Mouse (Mus musculus) cerebellum, postnatal 14 days (tissue): ENCODE measurements at regions not wholly inside any gene's neighbourhood (a gene's known extent, or its start where the extent isn't known, plus 50 kb on each side); places are given as distances from the start of the nearest gene placed in this dataset.

ENCODE experiments used
- DNase-seq, 2 experiments: peaks; one replicate each; pipeline ENCODE4 v3.0.0; 2021; ENCODE audit warnings: mixed read lengths in 2 of 2

DNA sequence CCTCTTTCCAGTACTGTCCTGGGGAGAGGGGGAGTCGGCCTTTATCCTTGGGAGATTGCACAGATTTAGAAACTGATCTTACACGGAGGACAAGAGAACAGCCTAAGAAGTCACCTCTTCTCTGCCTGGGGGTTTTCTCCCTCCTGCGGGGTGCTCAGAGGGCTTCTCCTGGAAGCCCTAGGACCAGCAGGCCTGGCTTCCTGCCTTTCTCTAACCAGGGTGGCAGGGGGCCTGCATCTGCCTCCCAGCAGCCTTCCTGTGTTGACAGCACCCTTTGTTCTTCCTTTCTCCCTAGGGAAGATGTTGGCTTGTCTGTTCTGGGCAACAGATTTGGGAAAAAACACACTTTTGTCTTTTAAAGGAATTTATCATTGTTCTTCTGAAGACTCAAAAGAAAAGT lies 153.0 kb upstream of the Tgfbr2 start:
- DNase-seq = no peak

DNA sequence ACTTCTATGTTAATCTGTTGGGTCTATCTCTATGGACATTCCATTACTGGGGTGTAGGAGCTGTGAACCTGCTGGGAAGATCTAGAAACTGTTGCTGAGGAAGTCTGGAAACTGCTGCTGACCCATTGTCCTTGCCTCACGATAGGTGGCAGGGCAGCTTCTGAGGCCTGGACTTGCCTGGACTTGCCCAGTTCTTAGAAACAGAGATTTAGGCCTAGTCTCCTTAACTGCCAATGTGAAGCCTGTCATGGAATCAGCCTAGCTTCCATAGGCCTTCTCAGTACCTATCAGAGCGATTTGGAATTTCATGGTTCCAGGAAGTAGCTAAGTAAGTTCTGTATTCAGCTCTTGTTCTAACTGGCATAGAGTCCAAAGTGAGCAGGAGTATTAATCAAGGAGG lies 151.9 kb upstream of the Tgfbr2 start:
- DNase-seq = no peak

DNA sequence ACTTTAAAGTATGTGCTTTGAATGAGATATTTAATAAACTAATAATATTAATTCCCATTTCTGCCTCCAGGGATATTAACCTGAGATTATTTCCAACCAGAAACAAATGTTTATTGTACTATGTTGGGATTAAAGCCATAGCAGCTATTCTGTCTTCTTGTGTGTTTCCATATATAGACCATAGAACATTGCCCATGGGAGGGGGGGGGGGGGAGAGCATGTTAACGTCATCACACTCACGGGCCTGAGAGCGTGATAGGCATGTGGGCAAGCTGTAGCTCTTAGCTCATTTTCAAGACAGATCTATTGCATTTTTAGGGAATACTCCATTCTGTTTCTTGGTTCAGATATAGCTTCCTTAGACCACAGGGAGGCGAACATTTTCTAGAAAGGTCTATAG lies 149.8 kb upstream of the Tgfbr2 start:
- DNase-seq = no peak

DNA sequence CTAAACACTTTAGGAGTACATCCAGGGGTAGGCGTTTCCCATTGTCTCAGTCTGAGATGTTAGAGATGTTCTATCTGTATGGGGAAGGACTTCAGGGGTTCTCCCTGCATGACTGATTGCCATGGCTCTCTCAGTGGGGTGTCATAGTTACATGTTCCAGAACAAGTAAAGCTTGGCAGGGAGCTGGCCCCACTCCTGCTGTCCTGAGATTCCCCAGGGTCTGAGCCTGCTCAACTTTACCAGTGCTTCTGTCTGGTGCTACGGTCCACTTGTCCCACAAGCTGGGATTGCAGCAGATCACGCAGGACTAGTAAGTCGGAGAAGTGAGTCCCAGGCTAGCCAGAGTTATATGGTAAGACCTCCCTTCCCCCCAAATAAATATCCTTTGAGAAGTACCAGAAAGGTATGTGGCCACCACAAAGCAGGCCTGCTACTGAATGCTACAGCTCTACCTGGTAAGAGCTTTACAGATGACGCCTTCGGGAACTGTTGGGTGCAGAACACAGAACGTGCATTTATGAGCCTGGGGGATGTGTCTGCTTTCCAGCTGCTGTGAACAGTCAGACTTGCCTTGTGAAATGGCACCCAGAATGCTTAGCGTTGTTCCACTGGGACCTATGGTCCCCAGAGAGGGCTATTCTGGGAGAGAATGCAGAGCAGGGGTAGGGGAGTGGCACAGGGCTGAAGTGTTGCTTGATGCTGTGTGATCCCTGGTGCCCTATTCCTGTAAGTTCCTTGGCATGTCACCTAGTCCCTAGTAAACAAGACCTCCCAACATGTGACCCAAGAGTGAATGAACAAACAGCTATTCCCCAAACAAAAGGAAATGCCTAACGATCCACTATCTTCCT lies 148.9 kb upstream of the Tgfbr2 start:
- no peak for DNase-seq

DNA sequence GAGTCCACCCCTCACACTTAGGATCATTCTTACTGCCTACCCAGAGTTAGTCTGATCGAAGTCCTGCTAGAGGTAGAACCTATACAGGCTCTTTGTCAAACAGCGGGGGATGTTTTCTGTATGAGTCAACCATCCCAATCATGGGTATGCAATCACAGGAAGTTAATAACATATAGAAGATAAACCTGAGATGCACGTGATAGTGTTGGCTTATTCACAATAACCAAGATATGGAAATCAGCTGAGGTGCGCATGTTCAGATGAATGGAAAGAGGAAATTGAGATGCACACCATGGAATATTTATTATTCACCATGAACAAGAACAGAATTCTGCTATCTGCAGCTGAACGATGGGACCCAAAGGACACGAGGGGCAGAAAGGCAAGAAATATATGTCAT lies 146.7 kb upstream of the Tgfbr2 start:
- no peak for DNase-seq

DNA sequence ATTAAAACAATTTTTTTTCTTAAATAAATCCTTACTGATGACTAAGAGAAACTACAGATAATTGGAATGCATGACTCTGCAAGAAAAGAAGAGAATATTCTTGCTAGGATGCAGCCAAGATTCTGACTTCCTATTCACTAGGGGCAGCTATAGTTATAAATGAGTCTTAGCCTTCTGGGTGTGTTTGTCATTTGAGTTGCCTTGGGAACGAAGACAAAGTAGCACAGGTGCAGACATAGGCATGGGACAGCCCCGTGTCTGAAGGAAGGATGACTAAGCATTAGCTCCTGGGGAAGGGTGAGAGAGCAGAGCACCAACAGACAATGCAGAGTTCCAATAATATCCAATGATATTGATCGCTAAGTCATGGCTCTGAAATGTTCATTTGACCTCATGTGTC lies 144.3 kb upstream of the Tgfbr2 start:
- no peak for DNase-seq

DNA sequence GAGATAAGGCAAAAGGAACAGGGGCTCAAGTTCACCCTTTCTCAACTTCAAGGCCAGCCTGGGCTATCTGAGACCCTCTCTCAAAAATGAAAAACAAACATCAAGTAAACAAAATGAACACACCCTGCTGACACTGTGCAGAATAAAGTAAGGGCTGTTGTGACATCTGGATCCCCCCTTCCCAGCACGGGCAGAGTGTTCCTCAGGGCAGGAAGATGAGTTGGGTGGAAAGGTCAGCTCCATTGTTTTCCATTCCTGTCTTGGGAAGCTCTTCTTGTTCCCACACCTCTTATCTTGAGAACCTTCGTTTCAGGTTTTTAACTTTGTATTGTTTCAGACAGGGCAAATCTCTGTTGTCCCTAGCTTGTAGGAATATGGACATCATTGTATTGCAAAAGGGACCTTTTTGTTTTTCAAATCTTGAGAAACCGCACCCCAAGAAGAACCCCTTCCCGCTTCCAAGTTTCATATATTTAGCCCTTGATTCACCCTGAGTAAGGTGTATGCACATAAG lies 141.5 kb upstream of the Tgfbr2 start:
- DNase-seq = no peak

DNA sequence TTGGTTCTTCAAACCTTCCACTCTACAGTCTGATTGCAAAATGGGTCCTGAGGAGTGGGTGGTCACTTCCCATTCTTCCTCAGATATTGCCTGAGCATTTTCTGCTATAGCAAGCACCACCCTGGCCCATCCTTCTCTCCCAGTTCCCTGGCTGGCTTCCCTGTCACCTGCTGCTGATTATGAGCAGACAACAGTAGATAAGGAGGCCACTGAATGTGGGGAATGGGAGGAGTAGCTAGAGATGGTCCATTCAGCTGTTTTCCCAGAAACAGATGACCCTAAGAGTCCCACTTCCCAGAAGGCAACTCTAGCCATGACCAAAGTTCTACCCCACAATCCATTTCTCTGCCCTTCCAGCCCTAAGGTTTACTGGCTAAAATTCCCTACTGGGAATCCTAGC lies 139.6 kb upstream of the Tgfbr2 start:
- DNase-seq = no peak

DNA sequence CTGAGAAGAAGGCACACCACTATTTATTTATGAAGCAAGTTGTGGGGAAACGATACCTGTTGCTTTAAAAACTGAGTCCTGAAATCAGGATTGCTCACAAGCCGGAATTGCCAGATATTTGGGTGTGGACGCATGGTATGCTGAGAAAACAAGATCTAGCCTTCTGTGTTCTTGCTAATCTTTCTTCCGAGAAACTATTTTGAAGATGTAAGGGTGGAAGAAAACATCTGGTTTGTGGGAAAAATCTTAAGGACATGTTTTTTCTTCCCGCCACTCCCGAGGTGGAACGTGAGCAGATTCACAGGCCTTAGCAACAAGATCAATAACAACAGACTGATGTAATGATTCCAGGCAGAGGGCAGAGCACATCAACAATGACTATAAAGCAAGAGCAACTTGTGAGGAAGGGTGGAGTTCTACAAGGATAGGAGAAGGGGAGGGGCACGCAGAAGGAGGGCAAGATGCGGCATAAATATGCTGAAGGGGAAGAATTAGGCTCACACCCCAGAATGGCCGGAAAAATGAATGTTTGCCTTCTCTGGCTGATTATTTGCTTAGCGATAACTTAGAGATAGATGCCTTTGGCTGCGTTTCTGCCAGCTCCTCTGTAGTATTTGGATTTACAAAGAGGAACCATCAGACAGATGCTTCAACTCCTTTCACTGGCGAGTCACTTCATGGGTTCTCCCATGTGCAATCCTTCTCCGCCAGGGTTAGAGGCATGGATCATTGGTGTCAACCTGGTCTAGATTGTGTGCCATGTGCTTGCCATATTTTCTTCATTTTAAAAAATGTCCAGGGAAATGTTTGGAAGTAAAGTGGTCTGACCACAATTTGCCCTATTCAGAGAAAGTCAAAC lies 139.0 kb upstream of the Tgfbr2 start:
- DNase-seq = no peak

DNA sequence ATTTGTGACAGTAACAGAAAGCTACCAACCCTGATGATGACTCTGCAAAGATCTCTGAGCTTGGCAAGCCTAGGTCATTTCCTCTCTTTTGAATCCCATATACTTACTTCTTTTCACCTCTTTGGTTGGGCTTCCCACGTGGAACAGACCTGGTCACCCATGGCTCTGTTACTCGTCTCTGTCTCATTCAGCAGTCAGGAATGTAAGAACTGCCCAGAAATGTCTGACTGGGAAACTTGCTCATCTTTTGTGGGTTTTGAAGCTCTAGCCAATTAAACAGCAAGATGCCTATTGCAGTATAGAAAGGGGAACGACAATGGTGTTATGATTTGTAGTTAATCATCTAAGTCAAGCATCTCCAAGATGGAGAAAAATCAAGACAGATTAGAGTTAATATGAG lies 136.2 kb upstream of the Tgfbr2 start:
- DNase-seq = no peak

DNA sequence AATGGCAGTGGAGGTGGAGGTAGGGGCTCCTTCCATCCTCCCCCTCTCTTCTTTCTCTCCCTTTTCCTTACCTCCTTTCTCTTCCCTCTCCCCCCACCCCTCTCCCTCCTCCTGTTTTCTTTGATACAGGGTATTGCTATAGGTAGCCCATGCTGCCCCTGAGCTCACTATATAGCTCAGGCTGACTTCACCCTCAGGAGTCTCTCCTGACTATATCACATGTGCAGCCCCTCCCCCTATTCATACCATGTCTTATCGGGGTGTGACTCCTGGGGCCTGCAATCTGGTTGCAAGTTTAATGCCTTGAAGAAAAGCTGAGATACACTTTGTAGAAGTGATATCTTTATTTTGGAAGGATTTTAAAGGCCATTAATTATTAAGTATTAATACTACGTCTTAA lies 126.4 kb upstream of the Tgfbr2 start:
- no peak for DNase-seq

DNA sequence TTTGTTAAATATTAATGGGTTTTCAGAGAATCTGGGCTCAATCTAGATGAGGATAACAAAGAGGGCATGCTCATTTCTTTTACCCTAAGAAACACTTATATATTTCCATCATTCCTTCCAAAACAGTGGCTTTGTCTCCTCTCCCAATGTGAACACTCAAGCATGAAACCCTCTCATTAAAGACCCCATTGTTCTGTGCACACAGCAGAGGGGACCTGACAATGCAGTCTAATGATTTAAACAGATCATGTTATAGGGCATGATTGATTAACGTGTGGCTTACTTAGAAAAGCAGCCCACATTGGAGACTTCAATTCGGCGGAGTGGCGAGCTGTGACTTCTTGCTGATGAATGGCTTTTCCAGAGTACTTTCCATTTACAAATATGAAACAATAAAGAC lies 123.6 kb upstream of the Tgfbr2 start:
- no peak for DNase-seq

DNA sequence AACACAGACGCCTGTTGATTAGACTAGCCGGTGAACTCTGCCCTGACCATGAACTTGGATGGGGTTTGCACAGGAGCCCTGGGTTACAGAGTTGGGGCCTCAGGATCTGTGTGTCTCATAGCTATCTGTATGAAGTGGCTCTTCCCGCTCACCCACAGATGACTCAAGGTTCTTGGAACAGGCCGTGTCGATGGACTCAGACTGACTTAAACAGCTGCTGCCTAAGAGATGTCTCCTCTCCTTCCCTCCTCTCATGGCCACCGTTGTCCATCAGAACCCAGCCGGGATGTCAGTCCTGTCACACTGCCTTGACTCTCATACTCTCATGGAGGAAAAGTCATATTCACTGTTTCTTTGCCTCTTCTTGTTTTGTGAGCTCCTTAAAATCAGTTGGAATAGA lies 121.2 kb upstream of the Tgfbr2 start:
- no peak for DNase-seq

DNA sequence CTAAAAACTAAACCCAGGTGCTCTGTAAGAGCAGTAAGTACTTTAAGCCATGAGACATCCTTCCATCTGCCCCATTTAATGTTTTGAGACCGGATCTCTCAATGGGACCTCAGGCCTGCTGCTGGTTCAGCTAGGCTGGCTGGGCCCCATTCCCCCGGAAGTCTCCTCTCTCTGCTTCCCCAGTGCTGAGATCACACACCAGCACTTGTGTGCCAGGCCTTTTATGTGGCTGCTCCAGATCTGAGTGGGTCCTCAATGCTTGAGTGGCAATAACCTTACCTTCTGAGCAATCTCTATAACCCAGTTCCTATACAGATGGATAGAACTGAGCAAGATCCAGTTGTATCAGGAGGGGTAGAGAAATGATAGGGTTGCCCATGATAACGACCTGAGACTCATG lies 118.9 kb upstream of the Tgfbr2 start:
- DNase-seq = no peak

DNA sequence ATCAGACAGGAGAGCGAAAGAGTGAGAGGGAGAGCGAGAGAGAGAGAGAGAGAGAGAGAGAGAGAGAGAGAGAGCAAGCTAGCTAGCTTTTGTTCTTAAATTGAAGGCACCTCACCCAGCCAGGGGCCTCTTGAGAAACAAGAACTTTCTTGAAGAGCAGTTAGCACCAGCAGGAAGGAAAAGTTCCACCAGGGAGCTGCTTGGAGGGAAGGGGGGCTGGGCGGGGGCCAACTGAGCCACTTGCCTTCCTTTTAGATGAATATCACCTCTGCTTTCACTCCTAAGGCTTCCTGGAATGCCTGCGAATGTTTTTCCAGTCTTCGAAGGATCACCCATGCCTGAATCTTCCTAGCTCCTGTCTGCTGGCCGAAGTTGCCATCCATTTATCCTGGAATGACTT lies 118.0 kb upstream of the Tgfbr2 start:
- no peak for DNase-seq

DNA sequence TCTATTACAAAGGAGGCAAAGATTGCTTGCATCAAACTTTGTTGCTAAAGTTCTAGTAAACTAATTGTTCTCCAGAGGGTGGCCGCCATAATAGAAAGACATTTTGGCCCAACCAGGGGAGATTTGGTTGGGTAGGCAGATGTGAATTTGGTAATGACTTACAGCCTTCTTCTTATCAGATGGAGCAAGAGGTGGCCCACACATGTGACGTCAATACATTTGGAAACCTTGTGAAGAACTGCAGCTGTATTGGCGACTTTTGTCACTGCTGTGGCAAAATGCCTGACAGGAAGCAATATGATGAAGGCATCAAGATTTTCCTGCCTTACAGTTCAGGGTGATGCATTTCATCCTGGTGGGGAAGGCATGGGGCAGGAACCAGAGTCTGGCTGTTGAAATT lies 116.5 kb upstream of the Tgfbr2 start:
- no peak for DNase-seq

DNA sequence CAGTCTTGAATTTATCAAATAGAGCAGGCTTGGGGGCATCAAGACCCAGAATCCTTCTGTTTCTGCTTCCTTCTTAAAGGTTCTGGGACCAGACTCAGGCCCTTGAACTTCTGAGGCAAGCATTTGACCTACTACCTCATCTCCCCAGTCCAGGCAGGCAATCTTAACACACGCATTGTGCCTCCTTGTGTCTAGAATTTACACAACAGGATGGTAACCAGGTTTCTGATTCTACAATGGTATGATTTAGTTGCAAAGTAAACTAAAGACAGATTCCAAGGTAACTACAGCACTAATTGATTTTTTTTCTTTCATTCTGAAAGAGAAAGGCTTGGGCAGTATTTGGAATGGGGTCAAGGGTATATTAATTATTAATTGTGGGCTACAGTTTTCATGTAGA lies 115.7 kb upstream of the Tgfbr2 start:
- no peak for DNase-seq

DNA sequence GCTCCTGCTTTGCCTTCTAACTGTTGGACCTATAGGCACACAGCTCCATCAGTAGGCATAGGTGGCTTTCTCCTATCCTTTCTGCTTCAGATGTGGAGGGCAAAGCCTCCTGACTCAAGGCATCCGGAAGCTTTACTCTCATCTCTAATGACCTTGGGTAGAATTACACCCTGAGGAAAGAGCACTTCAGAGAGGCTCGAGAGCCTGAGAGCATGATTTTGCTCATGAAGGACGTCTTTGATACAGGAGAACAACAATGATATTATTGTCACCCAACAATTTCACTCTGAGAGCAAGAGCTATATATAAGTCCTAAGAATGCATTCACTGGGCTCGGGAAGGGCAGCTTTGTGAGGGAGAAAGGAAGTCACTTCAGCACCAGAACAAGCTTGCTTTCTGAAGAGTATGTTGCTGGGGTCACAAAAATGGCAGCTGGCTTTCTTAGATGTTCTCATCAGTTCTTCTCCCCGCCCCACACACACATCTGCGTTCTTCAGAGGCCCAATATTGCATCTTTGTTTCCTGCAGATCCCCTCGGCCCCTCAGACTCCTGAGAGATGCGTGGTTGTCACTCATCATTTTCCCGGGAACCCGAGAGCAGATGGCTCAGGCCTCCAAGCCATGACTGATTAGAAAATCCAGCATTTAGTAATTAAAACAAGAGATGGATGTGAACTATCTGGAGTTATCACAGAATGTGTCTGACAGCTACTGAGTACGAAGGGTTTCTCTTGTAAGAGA lies 110.7 kb upstream of the Tgfbr2 start:
- DNase-seq = no peak

DNA sequence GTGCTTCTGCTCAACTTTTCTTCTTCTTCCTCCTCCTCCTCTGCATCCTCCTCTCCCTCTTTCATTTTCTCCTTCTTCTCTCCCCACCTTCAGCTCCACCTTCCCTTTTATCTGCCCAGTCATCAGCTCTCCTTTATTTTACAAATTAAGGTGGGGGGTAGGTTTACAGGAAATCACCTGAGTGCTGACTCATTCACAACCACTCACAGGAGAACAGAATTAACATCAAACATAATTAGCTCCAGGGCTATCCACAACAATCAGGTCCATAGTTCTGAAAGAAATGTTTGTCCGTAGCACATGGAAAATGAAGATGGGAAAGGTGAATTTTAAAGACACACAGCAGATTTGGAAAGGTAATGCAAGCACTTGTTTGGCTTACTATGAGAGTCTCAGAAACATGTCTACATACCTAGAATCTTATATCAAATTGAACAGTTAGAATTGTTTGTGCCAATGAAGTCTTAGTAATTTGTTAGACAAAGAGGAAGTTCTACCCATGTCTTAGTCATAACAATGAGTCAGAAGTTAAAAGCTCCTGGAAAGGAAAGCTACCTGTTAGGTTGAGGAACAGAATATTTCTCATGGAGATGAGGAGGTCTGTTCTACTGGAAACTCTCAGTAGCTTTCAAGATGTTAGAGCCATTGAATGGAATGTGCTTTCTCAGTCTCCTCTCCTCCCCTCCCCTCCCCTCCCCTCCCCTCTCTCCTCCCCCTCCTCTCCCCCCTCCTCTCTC lies 108.8 kb upstream of the Tgfbr2 start:
- no peak for DNase-seq

DNA sequence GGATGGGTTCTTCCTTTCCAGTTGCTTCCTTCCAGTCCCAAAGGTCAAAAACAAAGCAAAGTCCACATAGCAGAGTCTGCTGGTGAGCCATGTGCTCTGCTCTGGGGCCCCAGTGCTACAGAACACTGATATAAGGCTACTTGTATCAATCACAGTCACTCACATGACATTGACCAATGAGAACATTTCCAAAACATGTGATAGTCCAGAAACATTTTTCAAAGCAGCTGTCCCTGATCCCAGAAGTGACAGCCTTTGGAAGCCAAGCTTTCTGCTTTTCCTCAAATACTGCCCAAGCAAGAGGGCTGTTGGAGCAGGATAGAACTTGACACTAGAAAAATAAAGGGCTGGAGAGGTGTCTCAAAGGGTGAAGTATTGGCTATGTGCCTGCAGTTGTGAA lies 106.5 kb upstream of the Tgfbr2 start:
- DNase-seq = peak in 1 of 2 experiments; percentile 13

DNA sequence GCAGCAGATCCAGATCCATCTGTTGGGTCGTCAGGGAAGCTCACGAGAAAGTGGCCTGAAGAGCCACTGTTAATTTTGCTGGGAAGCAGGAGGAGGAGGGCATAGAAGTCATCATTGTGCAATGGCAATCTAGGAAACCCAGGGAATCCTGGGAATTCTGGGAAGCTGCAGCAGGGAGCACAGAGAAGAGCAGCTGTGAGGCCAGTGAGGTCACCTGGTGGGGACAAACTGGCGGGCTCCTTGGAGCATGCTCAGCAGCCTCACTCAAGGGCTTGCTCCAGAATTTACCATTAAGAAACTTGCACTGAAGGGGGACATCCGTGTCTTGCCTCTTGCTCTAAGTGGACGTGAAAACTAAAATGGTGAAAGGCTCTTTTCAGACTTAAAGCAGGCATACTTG lies 105.0 kb upstream of the Tgfbr2 start:
- DNase-seq = no peak

DNA sequence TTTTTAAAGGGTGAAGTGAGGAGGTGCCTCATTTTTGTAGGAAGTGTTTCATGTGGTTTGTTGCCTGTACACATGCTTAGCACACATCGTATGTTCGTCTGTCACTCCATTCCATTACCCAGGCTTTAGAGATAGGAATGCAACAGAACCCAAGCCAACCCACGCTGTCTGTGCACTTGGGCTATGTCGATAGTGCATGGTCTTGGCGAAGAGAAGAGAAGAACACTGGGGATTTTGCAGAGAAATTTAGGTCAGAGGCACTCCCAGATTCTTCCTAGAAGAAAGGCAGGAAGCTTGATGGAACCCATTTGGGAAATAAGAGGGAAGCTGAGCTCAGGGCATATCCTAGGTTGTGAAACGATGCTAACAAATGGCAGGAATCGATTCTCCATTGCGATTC lies 103.7 kb upstream of the Tgfbr2 start:
- no peak for DNase-seq

DNA sequence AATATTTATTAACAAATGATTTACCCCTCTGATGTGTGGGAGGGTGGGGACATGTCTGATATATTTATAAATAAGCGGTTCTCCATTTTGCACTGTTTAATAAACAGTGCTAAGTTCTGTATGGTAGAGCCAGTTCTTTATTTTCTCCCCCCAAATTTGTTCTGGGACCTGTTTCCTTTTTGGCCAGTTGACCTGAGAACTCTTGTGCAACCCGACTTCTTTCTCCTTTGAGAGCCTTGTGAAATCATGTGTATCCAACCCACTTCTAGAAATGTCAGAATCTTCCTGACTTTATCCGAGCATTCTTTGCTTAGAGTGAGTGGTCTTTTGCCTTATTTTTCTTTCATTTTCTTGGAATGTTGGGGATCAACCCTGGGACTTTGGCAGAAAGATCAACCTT lies 102.6 kb upstream of the Tgfbr2 start:
- DNase-seq = no peak
